ENCODE assay signal across 8 mouse cellular contexts in the genomic region with DNA sequence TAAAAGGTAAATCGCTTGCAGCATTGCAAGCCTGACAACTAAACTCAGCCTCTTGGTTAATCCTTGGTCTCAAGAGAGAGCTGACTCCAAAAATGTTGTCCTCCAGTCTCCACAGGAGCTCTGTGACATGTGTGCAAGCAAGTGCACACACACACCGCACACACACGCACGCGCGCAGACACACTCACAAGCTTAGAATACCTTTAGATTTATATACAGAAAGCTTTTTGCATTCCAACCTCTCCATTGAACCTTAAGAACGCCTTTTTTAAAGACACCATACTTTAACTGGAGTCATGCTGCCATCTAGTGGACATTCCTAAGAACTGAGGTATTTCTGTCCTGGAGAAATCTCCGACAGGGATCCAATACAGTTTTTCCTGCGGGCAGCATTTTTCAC.
DNase-seq lines count a peak whose midpoint lies in the region; ATAC-seq and TF ChIP-seq lines count a peak whose summit lies in the region.

No protein-coding gene starts in this region.

- 0 out of 2 replicates have a peak, but pooled peaks have one; percentile 32 for TF ChIP-seq CTCF in thymus, adult 2 months (IDR thresholded peaks at IDR 0.05; ENCODE audit: borderline replicate concordance, control insufficient read depth, extremely low read depth, insufficient read depth, low read length, poor library complexity)
- peak; percentile 79 for TF ChIP-seq CTCF in intestine, postnatal 0 days (IDR thresholded peaks at IDR 0.05; ENCODE audit: low read depth)

- DNase-seq in thymus, adult 2 months = peak; percentile 6
- no peak for DNase-seq in thymus, adult 18-20 months
- peak; percentile 69 to 85 for DNase-seq in cerebellum, postnatal 10 days
- DNase-seq in frontal cortex, postnatal 14 days (ENCODE audit: low spot score in 2 of 2) = peak; percentile 25 to 38
- DNase-seq in left cerebral cortex, postnatal 4 days = peak; percentile 21
- DNase-seq in neural tube, embryonic 11.5 days (ENCODE audit: low spot score) = peak; percentile 50
- no peak for DNase-seq in spleen, postnatal 10 days (ENCODE audit: low spot score in 2 of 2)

- ATAC-seq in intestine, postnatal 0 days = no peak
- no peak for ATAC-seq in neural tube, embryonic 11.5 days (ENCODE audit: insufficient read depth, low FRiP score, low TSS enrichment)

- no peak overlapping the region for H3K9ac ChIP-seq in intestine, postnatal 0 days (ENCODE audit: low read depth, low read length)
- no peak overlapping the region for H3K9ac ChIP-seq in neural tube, embryonic 11.5 days (ENCODE audit: low read length)

- H3K27me3 ChIP-seq in thymus, adult 2 months (ENCODE audit: control insufficient read depth, insufficient read depth, low read length) = no peaks in the 10 kb centered on the region
- 0 out of 2 replicates have a peak, but pooled peaks cover 8% of the 10 kb centered on the region for H3K27me3 ChIP-seq in intestine, postnatal 0 days (replicated peaks; ENCODE audit: control insufficient read depth, insufficient read depth, low read length)
- no peaks in the 10 kb centered on the region for H3K27me3 ChIP-seq in neural tube, embryonic 11.5 days (ENCODE audit: control insufficient read depth, insufficient read depth, low read length)

- 23% methylated on average over 9 of the region's 9 CpGs for WGBS in thymus, adult 2 months
- WGBS in intestine, postnatal 0 days = 13% methylated on average over 9 of the region's 9 CpGs
- 28% methylated on average over 9 of the region's 9 CpGs for WGBS in neural tube, embryonic 11.5 days

- intact Hi-C loops in left cerebral cortex, postnatal 4 days (cut with DNase I) = loop anchor here (10.0 kb wide), 1 partner anchor 307 kb away; no protein-coding TSS in a partner anchor

- no peak overlapping the region for H3K4me3 ChIP-seq in thymus, adult 2 months (ENCODE audit: control insufficient read depth, insufficient read depth, low read length)
- no peak overlapping the region for H3K4me3 ChIP-seq in intestine, postnatal 0 days (ENCODE audit: low read depth, low read length)
- H3K4me3 ChIP-seq in neural tube, embryonic 11.5 days (ENCODE audit: low read depth, low read length) = no peak overlapping the region

- no peak overlapping the region for H3K27ac ChIP-seq in thymus, adult 2 months (ENCODE audit: control insufficient read depth, insufficient read depth, low read length)
- H3K27ac ChIP-seq in intestine, postnatal 0 days (ENCODE audit: low read depth, low read length) = no peak overlapping the region
- no peak overlapping the region for H3K27ac ChIP-seq in neural tube, embryonic 11.5 days (ENCODE audit: low read depth, low read length)

- no peak overlapping the region for H3K4me2 ChIP-seq in intestine, postnatal 0 days (replicated peaks; ENCODE audit: low read depth)
- no peak overlapping the region for H3K4me2 ChIP-seq in neural tube, embryonic 11.5 days (ENCODE audit: low read depth)

- no peak for TF ChIP-seq POLR2A in thymus, adult 2 months (IDR thresholded peaks at IDR 0.05; ENCODE audit: control insufficient read depth, extremely low read depth, insufficient read depth, low read length, poor library complexity)

- H3K36me3 ChIP-seq in thymus, adult 2 months (ENCODE audit: control insufficient read depth, insufficient read depth, low read length) = no peaks in the 10 kb centered on the region
- no peaks in the 10 kb centered on the region for H3K36me3 ChIP-seq in intestine, postnatal 0 days (ENCODE audit: control insufficient read depth, insufficient read depth)
- H3K36me3 ChIP-seq in neural tube, embryonic 11.5 days (ENCODE audit: control insufficient read depth, insufficient read depth, low read length) = no peaks in the 10 kb centered on the region

- no peaks in the 10 kb centered on the region for H3K9me3 ChIP-seq in intestine, postnatal 0 days (ENCODE audit: control insufficient read depth)
- no peaks in the 10 kb centered on the region for H3K9me3 ChIP-seq in neural tube, embryonic 11.5 days (ENCODE audit: control insufficient read depth, low read length)

- no peaks in the 10 kb centered on the region for H3K4me1 ChIP-seq in thymus, adult 2 months (replicated peaks; ENCODE audit: control insufficient read depth, insufficient read depth, low read length)
- no peaks in the 10 kb centered on the region for H3K4me1 ChIP-seq in intestine, postnatal 0 days (replicated peaks; ENCODE audit: control insufficient read depth, insufficient read depth, low read length)
- no peaks in the 10 kb centered on the region for H3K4me1 ChIP-seq in neural tube, embryonic 11.5 days (ENCODE audit: control insufficient read depth, insufficient read depth, low read length)

Comparison
In these comparisons a context has a peak if more than half of its experiments do, and no peak if none do; other contexts are left out.
1. DNase-seq: peak in thymus, adult 2 months (single experiment), cerebellum, postnatal 10 days (2 of 2), frontal cortex, postnatal 14 days (2 of 2), left cerebral cortex, postnatal 4 days (single experiment) and neural tube, embryonic 11.5 days (single experiment); none in thymus, adult 18-20 months (0 of 2) and spleen, postnatal 10 days (0 of 2).